Mouse (Mus musculus): Measurements from ENCODE around the gene Prcd. TPM values are rescaled to one million over a fixed set of nuclear protein-coding genes. Genes with fewer than 3 reads are reported as not detected.

Prcd gene
- polyA plus RNA-seq, 1 experiment from 2014 or later, result 0.32 TPM

- no peak overlapping the region for H3K9ac ChIP-seq (replicated peaks)
- H3K4me1 ChIP-seq (ENCODE audit: insufficient read depth), result no peaks in the 10 kb centered on the region
- no peaks in the 10 kb centered on the region for H3K9me3 ChIP-seq (ENCODE audit: low read length)
- DNase-seq (no peak), ATAC-seq (no peak)
- H3K4me3 ChIP-seq (ENCODE audit: low read depth, low read length), result no peak overlapping the region
- WGBS (ENCODE audit: insufficient replicate concordance), result 83% methylated on average over 7 of the region's 7 CpGs
- no peak overlapping the region; the same call in 1 of the 2 replicates for H3K27ac ChIP-seq (ENCODE audit: low read depth)
- no peak for TF ChIP-seq CTCF (IDR thresholded peaks at IDR 0.05; ENCODE audit: low read depth)
- no peak for TF ChIP-seq EP300 (IDR thresholded peaks at IDR 0.05; ENCODE audit: low read depth)
- H3K4me2 ChIP-seq (ENCODE audit: low read depth, low read length), result no peak overlapping the region
- H3K27me3 ChIP-seq (ENCODE audit: insufficient read depth, low read length), result peaks cover 5% of the 10 kb centered on the region; the same call in 1 of the 2 replicates
- H3K36me3 ChIP-seq (replicated peaks; ENCODE audit: insufficient read depth, low read length), result no peaks in the 10 kb centered on the region
Observed at GRCm38 (mm10) chr11:116646771-116647170, 6.6 kb upstream of the Prcd start.

- no peaks in the 10 kb centered on the region for H3K36me3 ChIP-seq (replicated peaks; ENCODE audit: insufficient read depth, low read length)
- TF ChIP-seq CTCF (IDR thresholded peaks at IDR 0.05; ENCODE audit: low read depth), result peak; percentile 34; the same call in 1 of the 2 replicates
- no peak for TF ChIP-seq EP300 (IDR thresholded peaks at IDR 0.05; ENCODE audit: low read depth)
- H3K9ac ChIP-seq (replicated peaks), result no peak overlapping the region
- no peak overlapping the region for H3K4me2 ChIP-seq (ENCODE audit: low read depth, low read length)
- H3K4me1 ChIP-seq (ENCODE audit: insufficient read depth), result no peaks in the 10 kb centered on the region
- peak; percentile 53 for ATAC-seq
- peak overlapping the region; percentile 79; the same call in 1 of the 2 replicates for H3K27ac ChIP-seq (ENCODE audit: low read depth)
- no peak overlapping the region for H3K4me3 ChIP-seq (ENCODE audit: low read depth, low read length)
- DNase-seq, result no peak
- H3K27me3 ChIP-seq (ENCODE audit: insufficient read depth, low read length), result peaks cover 8% of the 10 kb centered on the region
- 42% methylated on average over 11 of the region's 11 CpGs for WGBS (ENCODE audit: insufficient replicate concordance)
- no peaks in the 10 kb centered on the region for H3K9me3 ChIP-seq (ENCODE audit: low read length)
Observed at GRCm38 (mm10) chr11:116647340-116647991, 5.9 kb upstream of the Prcd start.

- no peak overlapping the region for H3K4me2 ChIP-seq (ENCODE audit: low read depth, low read length)
- H3K4me1 ChIP-seq (ENCODE audit: insufficient read depth), result no peaks in the 10 kb centered on the region
- H3K36me3 ChIP-seq (replicated peaks; ENCODE audit: insufficient read depth, low read length), result no peaks in the 10 kb centered on the region
- DNase-seq, result no peak
- 72% methylated on average over 18 of the region's 18 CpGs for WGBS (ENCODE audit: insufficient replicate concordance)
- peak overlapping the region; percentile 79 for H3K27ac ChIP-seq (ENCODE audit: low read depth)
- TF ChIP-seq CTCF (IDR thresholded peaks at IDR 0.05; ENCODE audit: low read depth) (no peak), EP300 (IDR thresholded peaks at IDR 0.05; ENCODE audit: low read depth) (no peak)
- H3K27me3 ChIP-seq (ENCODE audit: insufficient read depth, low read length), result peaks cover 17% of the 10 kb centered on the region
- ATAC-seq, result no peak; the same call in 1 of the 2 replicates
- no peaks in the 10 kb centered on the region for H3K9me3 ChIP-seq (ENCODE audit: low read length)
- H3K4me3 ChIP-seq (ENCODE audit: low read depth, low read length), result no peak overlapping the region
- no peak overlapping the region for H3K9ac ChIP-seq (replicated peaks)
Observed at GRCm38 (mm10) chr11:116648213-116648921, 5.0 kb upstream of the Prcd start.

- H3K27me3 ChIP-seq (ENCODE audit: insufficient read depth, low read length), result peaks cover 23% of the 10 kb centered on the region
- H3K4me3 ChIP-seq (ENCODE audit: low read depth, low read length), result no peak overlapping the region
- TF ChIP-seq CTCF (IDR thresholded peaks at IDR 0.05; ENCODE audit: low read depth) (no peak), EP300 (IDR thresholded peaks at IDR 0.05; ENCODE audit: low read depth) (no peak)
- ATAC-seq, result no peak; the same call in 1 of the 2 replicates
- peaks cover 3% of the 10 kb centered on the region for H3K4me1 ChIP-seq (ENCODE audit: insufficient read depth)
- no peak overlapping the region for H3K4me2 ChIP-seq (ENCODE audit: low read depth, low read length)
- no peaks in the 10 kb centered on the region for H3K36me3 ChIP-seq (replicated peaks; ENCODE audit: insufficient read depth, low read length)
- WGBS (ENCODE audit: insufficient replicate concordance), result 73% methylated on average over 10 of the region's 10 CpGs
- DNase-seq, result no peak
- peak overlapping the region; percentile 79; the same call in 1 of the 2 replicates for H3K27ac ChIP-seq (ENCODE audit: low read depth)
- H3K9me3 ChIP-seq (ENCODE audit: low read length), result no peaks in the 10 kb centered on the region
- H3K9ac ChIP-seq (replicated peaks), result no peak overlapping the region
Observed at GRCm38 (mm10) chr11:116648976-116649375, 4.4 kb upstream of the Prcd start.

GRCm38 (mm10) chr11:116649711-116650337 is 3.5 kb upstream of the Prcd start:
- no peak overlapping the region for H3K4me3 ChIP-seq (ENCODE audit: low read depth, low read length)
- no peak overlapping the region for H3K27ac ChIP-seq (ENCODE audit: low read depth)
- H3K4me1 ChIP-seq (ENCODE audit: insufficient read depth), result peaks cover 3% of the 10 kb centered on the region
- peaks cover 32% of the 10 kb centered on the region for H3K27me3 ChIP-seq (ENCODE audit: insufficient read depth, low read length)
- H3K9me3 ChIP-seq (ENCODE audit: low read length), result no peaks in the 10 kb centered on the region
- TF ChIP-seq CTCF (IDR thresholded peaks at IDR 0.05; ENCODE audit: low read depth), result no peak
- WGBS (ENCODE audit: insufficient replicate concordance), result 77% methylated on average over 13 of the region's 13 CpGs
- no peak for DNase-seq
- ATAC-seq, result no peak
- no peak overlapping the region for H3K9ac ChIP-seq (replicated peaks)
- H3K4me2 ChIP-seq (ENCODE audit: low read depth, low read length), result no peak overlapping the region
- no peaks in the 10 kb centered on the region for H3K36me3 ChIP-seq (replicated peaks; ENCODE audit: insufficient read depth, low read length)

- no peak for TF ChIP-seq EP300 (IDR thresholded peaks at IDR 0.05; ENCODE audit: low read depth)
- no peak for TF ChIP-seq CTCF (IDR thresholded peaks at IDR 0.05; ENCODE audit: low read depth)
- H3K9ac ChIP-seq (replicated peaks), result no peak overlapping the region
- H3K27ac ChIP-seq (ENCODE audit: low read depth), result no peak overlapping the region
- H3K36me3 ChIP-seq (replicated peaks; ENCODE audit: insufficient read depth, low read length), result no peaks in the 10 kb centered on the region
- DNase-seq (no peak), ATAC-seq (no peak)
- no peak overlapping the region for H3K4me2 ChIP-seq (ENCODE audit: low read depth, low read length)
- 79% methylated on average over 8 of the region's 8 CpGs for WGBS (ENCODE audit: insufficient replicate concordance)
- H3K4me1 ChIP-seq (ENCODE audit: insufficient read depth), result peaks cover 3% of the 10 kb centered on the region
- no peak overlapping the region for H3K4me3 ChIP-seq (ENCODE audit: low read depth, low read length)
- peaks cover 34% of the 10 kb centered on the region for H3K27me3 ChIP-seq (ENCODE audit: insufficient read depth, low read length)
- H3K9me3 ChIP-seq (ENCODE audit: low read length), result no peaks in the 10 kb centered on the region
Observed at GRCm38 (mm10) chr11:116650811-116651210, 2.5 kb upstream of the Prcd start.
